In the genomic region with DNA sequence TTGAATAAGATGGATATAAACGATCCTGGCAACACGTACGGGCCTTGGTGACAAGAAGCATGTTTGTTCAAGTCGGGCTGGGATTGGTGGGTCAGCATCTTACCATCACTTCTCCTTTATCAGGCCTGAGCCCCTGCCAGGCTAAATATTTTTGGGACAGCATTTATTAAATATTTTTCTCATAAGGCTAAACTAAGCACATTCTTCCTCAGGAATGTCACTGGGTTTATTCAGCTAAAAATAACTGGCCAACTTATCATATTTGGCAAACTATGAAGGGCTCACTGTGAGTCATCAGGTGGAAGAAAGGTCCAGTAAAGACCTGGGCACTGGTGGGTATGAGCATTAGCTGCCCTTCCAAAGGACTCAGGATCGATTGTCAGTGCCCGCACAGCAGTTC, we compare ENCODE assay signal across 21 mouse cellular contexts. TPM values are rescaled to one million over a fixed set of nuclear protein-coding genes. Genes with fewer than 3 reads are reported as not detected.
DNase-seq lines count a peak whose midpoint lies in the region; ATAC-seq and TF ChIP-seq lines count a peak whose summit lies in the region.
"Had no signal": no experiment of that assay in that cellular context is flagged by ENCODE, and none has a peak within 500 bp of the region (broad histone marks: within the 10 kb centered on the region; RNA-seq: fewer than 3 reads in every experiment).

No protein-coding gene starts in this region.

- WGBS in heart, embryonic 10.5 days, result 92% methylated on average over 6 of the region's 6 CpGs
- WGBS in kidney, adult 2 months, result 75% methylated on average over 6 of the region's 6 CpGs
- 63% methylated on average over 6 of the region's 6 CpGs for WGBS in stomach, embryonic 16.5 days
- 37% methylated on average over 6 of the region's 6 CpGs for WGBS in stomach, postnatal 0 days

- no peak overlapping the region for H3K9ac ChIP-seq in stomach, embryonic 16.5 days (ENCODE audit: low read length)
- no peak overlapping the region for H3K9ac ChIP-seq in stomach, postnatal 0 days (ENCODE audit: low read length)
- H3K9ac ChIP-seq: embryonic facial prominence, embryonic 12.5 days; forebrain, embryonic 15.5 days; hindbrain, embryonic 12.5 days; liver, embryonic 13.5 days; stomach, embryonic 15.5 days had no signal

- no peaks in the 10 kb centered on the region for H3K27me3 ChIP-seq in heart, embryonic 10.5 days (ENCODE audit: insufficient read depth, poor library complexity, severe bottlenecking)
- H3K27me3 ChIP-seq in kidney, adult 2 months (replicated peaks; ENCODE audit: control insufficient read depth, insufficient read depth, low read length), result no peaks in the 10 kb centered on the region
- no peaks in the 10 kb centered on the region for H3K27me3 ChIP-seq in stomach, embryonic 16.5 days (ENCODE audit: control insufficient read depth, insufficient read depth, low read length)
- H3K27me3 ChIP-seq in stomach, postnatal 0 days (ENCODE audit: control insufficient read depth, insufficient read depth, low read length), result no peaks in the 10 kb centered on the region
- H3K27me3 ChIP-seq: embryonic facial prominence, embryonic 12.5 days; forebrain, embryonic 15.5 days; hindbrain, embryonic 12.5 days; liver, embryonic 13.5 days; megakaryocyte, embryonic 14.5 days; stomach, embryonic 15.5 days had no signal

- TF ChIP-seq EP300 in stomach, postnatal 0 days (optimal IDR thresholded peaks at IDR 0.05), result no peak

- H3K4me1 ChIP-seq in heart, embryonic 10.5 days, result peaks cover 5% of the 10 kb centered on the region
- H3K4me1 ChIP-seq in kidney, adult 2 months (ENCODE audit: control insufficient read depth, insufficient read depth, low read length), result peaks cover 24% of the 10 kb centered on the region
- peaks cover 15% of the 10 kb centered on the region for H3K4me1 ChIP-seq in stomach, embryonic 16.5 days (ENCODE audit: control insufficient read depth, insufficient read depth, low read length)
- H3K4me1 ChIP-seq in stomach, postnatal 0 days (replicated peaks; ENCODE audit: control insufficient read depth, insufficient read depth), result no peaks in the 10 kb centered on the region; the same call in none of the 2 replicates

- no peak overlapping the region for H3K27ac ChIP-seq in heart, embryonic 10.5 days
- peak overlapping the region; percentile 13 for H3K27ac ChIP-seq in kidney, adult 2 months (ENCODE audit: insufficient read depth, low read depth, low read length)
- H3K27ac ChIP-seq in stomach, embryonic 16.5 days (ENCODE audit: low read length), result 0 out of 2 replicates have a peak overlapping the region, but pooled peaks have one; percentile 16
- no peak overlapping the region for H3K27ac ChIP-seq in stomach, postnatal 0 days (replicated peaks)
- H3K27ac ChIP-seq: embryonic facial prominence, embryonic 12.5 days; forebrain, embryonic 15.5 days; hindbrain, embryonic 12.5 days; liver, embryonic 13.5 days had no signal

- TF ChIP-seq CTCF in kidney, adult 2 months (conservative IDR thresholded peaks at IDR 0.05; ENCODE audit: insufficient read depth, insufficient read length, low read depth, low read length), result no peak
- no peak for TF ChIP-seq CTCF in stomach, postnatal 0 days (IDR thresholded peaks at IDR 0.05; ENCODE audit: low read depth)

- TF ChIP-seq POLR2A in kidney, adult 2 months (IDR thresholded peaks at IDR 0.05; ENCODE audit: low read depth, low read length), result no peak

- no peak overlapping the region for H3K4me2 ChIP-seq in stomach, embryonic 16.5 days (ENCODE audit: low read depth, low read length)
- H3K4me2 ChIP-seq in stomach, postnatal 0 days (replicated peaks; ENCODE audit: low read depth), result no peak overlapping the region
- H3K4me2 ChIP-seq: embryonic facial prominence, embryonic 12.5 days; forebrain, embryonic 15.5 days; hindbrain, embryonic 12.5 days; liver, embryonic 13.5 days; stomach, embryonic 15.5 days had no signal

- no peaks in the 10 kb centered on the region for H3K9me3 ChIP-seq in heart, embryonic 10.5 days
- H3K9me3 ChIP-seq in stomach, embryonic 16.5 days (replicated peaks; ENCODE audit: control insufficient read depth, low read length), result no peaks in the 10 kb centered on the region
- no peaks in the 10 kb centered on the region for H3K9me3 ChIP-seq in stomach, postnatal 0 days (ENCODE audit: control insufficient read depth, low read length)
- H3K9me3 ChIP-seq: embryonic facial prominence, embryonic 12.5 days; forebrain, embryonic 15.5 days; hindbrain, embryonic 12.5 days; liver, embryonic 13.5 days; stomach, embryonic 15.5 days had no signal

- peak; percentile 93 for DNase-seq in heart, adult 11 months
- DNase-seq in heart, embryonic 10.5 days (ENCODE audit: low spot score), result no peak
- DNase-seq in kidney, adult 2 months, result peak; percentile 61
- DNase-seq in kidney, adult 18-20 months, result no peak
- no peak for DNase-seq in stomach, postnatal 0 days (ENCODE audit: low spot score)
- DNase-seq in natural killer cell, adult 2 months (ENCODE audit: low spot score in 2 of 2), result no peak
- DNase-seq: B cell, adult 2 months; cerebellum, postnatal 10 days; gastrocnemius, postnatal 36 days; kidney, postnatal 4 days; liver, embryonic 13.5 days; lung, postnatal 10 days; right cerebral cortex, postnatal 25 days had no signal

- H3K36me3 ChIP-seq in heart, embryonic 10.5 days, result no peaks in the 10 kb centered on the region
- no peaks in the 10 kb centered on the region for H3K36me3 ChIP-seq in kidney, adult 2 months (ENCODE audit: control insufficient read depth, insufficient read depth, low read length)
- H3K36me3 ChIP-seq in stomach, embryonic 16.5 days (ENCODE audit: control insufficient read depth, insufficient read depth, low read length), result no peaks in the 10 kb centered on the region
- H3K36me3 ChIP-seq in stomach, postnatal 0 days (ENCODE audit: control insufficient read depth, insufficient read depth, low read length), result 0 out of 2 replicates have a peak, but pooled peaks cover 3% of the 10 kb centered on the region
- H3K36me3 ChIP-seq: embryonic facial prominence, embryonic 12.5 days; forebrain, embryonic 15.5 days; hindbrain, embryonic 12.5 days; liver, embryonic 13.5 days; stomach, embryonic 15.5 days had no signal

- H3K4me3 ChIP-seq in heart, embryonic 10.5 days, result no peak overlapping the region
- no peak overlapping the region for H3K4me3 ChIP-seq in kidney, adult 2 months (ENCODE audit: insufficient read depth, low read depth, low read length)
- H3K4me3 ChIP-seq in stomach, embryonic 16.5 days (replicated peaks; ENCODE audit: low read length), result no peak overlapping the region
- no peak overlapping the region for H3K4me3 ChIP-seq in stomach, postnatal 0 days (ENCODE audit: low read depth, low read length)
- H3K4me3 ChIP-seq: embryonic facial prominence, embryonic 12.5 days; forebrain, embryonic 15.5 days; hindbrain, embryonic 12.5 days; liver, embryonic 13.5 days; megakaryocyte, embryonic 14.5 days; stomach, embryonic 15.5 days had no signal

- no peak; the same call in 1 of the 2 replicates for ATAC-seq in stomach, embryonic 16.5 days (ENCODE audit: insufficient read depth, low FRiP score)
- no peak for ATAC-seq in stomach, postnatal 0 days (ENCODE audit: low FRiP score, low TSS enrichment)
- ATAC-seq in megakaryocyte-erythroid progenitor cell, adult 5-6 weeks (replicated peaks; ENCODE audit: low FRiP score, low TSS enrichment, poor library complexity, severe bottlenecking), result no peak
- ATAC-seq: forebrain, embryonic 15.5 days; midbrain, embryonic 16.5 days had no signal

RNA-seq across cellular contexts. Expression of a gene that starts 50.2 kb away (rescaled TPM):
- 13.6 and 14.4 TPM in 2 replicates for polyA plus RNA-seq in heart, embryonic 10.5 days (2016; fragmentation: Nextera tagmentation; extraction: Ambion mirVana)
- polyA plus RNA-seq in kidney, adult 2 months (2012; rRNA removed), result 17.1 and 21.2 TPM in 2 replicates
- 53.0 and 59.5 TPM in 2 replicates for polyA plus RNA-seq in stomach, embryonic 16.5 days (2015; fragmentation: Nextera tagmentation; extraction: Ambion mirVana)
- 36.0 and 44.6 TPM in 2 replicates for polyA plus RNA-seq in stomach, postnatal 0 days (2015; fragmentation: Nextera tagmentation; extraction: Ambion mirVana)
- total RNA-seq in megakaryocyte-erythroid progenitor cell, adult 5-6 weeks (2014; fragmentation: Nextera tagmentation), result 47.7 and 67.6 TPM in 2 replicates
- total RNA-seq in megakaryocyte-erythroid progenitor cell, adult 5-6 weeks (2017), result 98.6 and 115 TPM in 2 replicates

Comparison
In these comparisons a context has a peak if more than half of its experiments do, and no peak if none do; other contexts are left out.
1. DNase-seq: peak in heart, adult 11 months (single experiment) and kidney, adult 2 months (single experiment); none in heart, embryonic 10.5 days (single experiment), kidney, adult 18-20 months (single experiment), stomach, postnatal 0 days (single experiment) and natural killer cell, adult 2 months (0 of 2).
2. H3K27ac ChIP-seq: peak in kidney, adult 2 months (single experiment) and stomach, embryonic 16.5 days (single experiment); none in heart, embryonic 10.5 days (single experiment) and stomach, postnatal 0 days (single experiment).